Mouse (Mus musculus) heart, adult 2 months (tissue): ENCODE results near the gene Tiprl. TPM values are rescaled to one million over a fixed set of nuclear protein-coding genes. Genes with fewer than 3 reads are reported as not detected.

Experiments
- DNase-seq, 2 experiments: peaks; one replicate each; pipeline ENCODE4 v3.0.0; 2021
- H3K27ac ChIP-seq: fragments of 200-600 bp; 2 replicates; pipeline ENCODE4 v1.8.1; 2022
- H3K27me3 ChIP-seq: fragments of 200-500 bp; 2 replicates; pipeline ENCODE4 v1.6.1; 2012; ENCODE audit warnings: mild to moderate bottlenecking, low read length, inconsistent platforms, mixed read lengths; ENCODE audit not compliant: control insufficient read depth, insufficient read depth
- H3K36me3 ChIP-seq: fragments of 200-500 bp; 2 replicates; pipeline ENCODE4 v1.6.1; 2012; ENCODE audit warnings: low read length, inconsistent platforms; ENCODE audit not compliant: control insufficient read depth, insufficient read depth
- H3K4me1 ChIP-seq: fragments of 200-500 bp; 2 replicates; pipeline ENCODE4 v1.6.1; 2011; ENCODE audit warnings: low read length; ENCODE audit not compliant: control insufficient read depth, insufficient read depth
- H3K4me3 ChIP-seq: fragments of 200-600 bp; 2 replicates; pipeline ENCODE4 v1.8.1; 2022
- H3K79me2 ChIP-seq: fragments of 200-500 bp; replicated peaks from 2 replicates; pipeline ENCODE4 v1.6.1; 2012; ENCODE audit warnings: mild to moderate bottlenecking, inconsistent platforms, low read length, moderate library complexity, mixed read lengths; ENCODE audit not compliant: control insufficient read depth, insufficient read depth
- H3K9ac ChIP-seq: fragments of 200-500 bp; 2 replicates; pipeline ENCODE4 v1.6.1; 2012; ENCODE audit warnings: low read depth, mild to moderate bottlenecking, control low read depth, inconsistent platforms, low read length, mixed read lengths
- CTCF ChIP-seq: fragments of 200-600 bp; IDR thresholded peaks from 2 replicates; pipeline ENCODE4 v1.8.1; 2022; ENCODE audit warnings: antibody characterized with exemption, mild to moderate bottlenecking, moderate library complexity
- EP300 ChIP-seq: fragments of 200-500 bp; IDR thresholded peaks from 2 replicates; pipeline ENCODE4 v1.6.1; 2011; ENCODE audit warnings: low read depth, low read length, control low read depth; ENCODE audit not compliant: insufficient read depth
- POLR2A ChIP-seq: fragments of 200-500 bp; IDR thresholded peaks from 2 replicates; pipeline ENCODE4 v1.6.1; 2011; ENCODE audit warnings: mild to moderate bottlenecking, low read depth, low read length, control low read depth; ENCODE audit not compliant: insufficient read depth
- WGBS: fragments of 180-500 bp; shearing (Covaris S2); methylation state at CpG from one replicate; pipeline ENCODE4 v1.1.7; 2018; 5-methylcytosine and 5-hydroxymethylcytosine counted together
- intact Hi-C: fragments of 180-260 bp; cut with DNase I; formaldehyde crosslinking; loops from one replicate; pipeline ENCODE4 v1.15.1; 2025
- polyA plus RNA-seq: library from polyadenylated mRNA; depleted of rRNA; stranded (reverse); fragments of >200 nt; gene quantifications from 2 replicates; pipeline ENCODE4 v1.2.3, GENCODE M21; 2012
- total RNA-seq, 2 experiments: library from RNA; stranded (reverse); gene quantifications; 2 replicates each; pipeline ENCODE4 v1.2.3; 2021

Tiprl gene
- total and polyA plus RNA-seq, 3 experiments: 17.6 to 37.2 (median 36.1) TPM

DNA sequence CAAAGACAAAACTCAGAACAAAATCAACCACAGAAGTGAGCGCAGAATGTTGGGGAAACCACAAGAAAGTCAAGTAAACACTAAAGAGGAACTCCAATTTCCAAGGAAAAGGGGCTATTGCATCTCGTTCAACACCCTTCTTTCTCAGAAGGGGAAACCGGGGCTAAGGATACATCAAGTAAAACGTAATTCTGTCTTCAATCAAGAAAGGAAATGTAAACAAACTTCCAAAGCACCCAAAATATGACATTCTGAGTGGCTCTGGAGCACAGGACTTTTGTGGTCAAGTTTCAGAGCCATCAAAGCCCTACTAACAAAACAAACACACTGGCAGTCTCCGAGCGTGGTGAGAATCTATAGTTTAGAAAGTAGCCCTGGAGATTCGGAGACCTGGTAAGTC lies 43.4 kb downstream of the Tiprl start:
- Histone ChIP-seq H3K27me3 (no peaks in the 10 kb centered on the region), H3K27ac (peak overlapping the region; percentile 75), H3K36me3 (peaks cover 3% of the 10 kb centered on the region; the same call in 1 of the 2 replicates), H3K9ac (peak overlapping the region; percentile 87), H3K79me2 (peaks cover 2% of the 10 kb centered on the region; the same call in 1 of the 2 replicates), H3K4me1 (peaks cover 9% of the 10 kb centered on the region), H3K4me3 (peak overlapping the region; percentile 91)
- DNase-seq: no peak
- no peak for TF ChIP-seq POLR2A
- TF ChIP-seq CTCF: no peak
- TF ChIP-seq EP300: no peak
- 18% methylated on average over 7 of the region's 7 CpGs for WGBS
- intact Hi-C loops: no loop called here

DNA sequence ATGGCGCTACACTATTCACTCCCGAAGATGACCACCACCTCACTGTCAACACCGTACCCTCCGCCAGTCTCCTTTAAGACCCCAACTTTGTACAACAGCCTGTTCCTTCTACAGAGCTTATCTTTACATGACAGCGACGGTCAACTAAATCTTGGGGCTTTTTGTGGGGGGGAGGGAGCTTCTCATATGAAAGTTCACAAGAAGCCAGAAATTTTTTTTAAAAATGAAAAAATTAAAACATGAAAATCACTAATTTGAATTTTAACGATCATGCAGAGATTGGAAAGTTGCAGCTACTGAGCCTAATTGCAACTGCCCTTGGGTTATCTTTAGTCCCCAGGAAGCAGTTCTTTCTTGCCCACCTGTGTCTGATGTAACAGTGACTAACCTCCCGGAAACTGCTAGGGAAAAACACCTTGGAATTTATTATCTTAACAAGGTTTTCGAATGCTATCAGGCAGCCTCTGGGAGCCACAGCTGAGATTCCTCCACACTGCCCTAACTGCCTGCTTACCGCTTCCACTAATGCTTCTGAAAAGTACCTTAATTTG lies 44.0 kb downstream of the Tiprl start:
- TF ChIP-seq EP300 (no peak), CTCF (no peak), POLR2A (no peak)
- intact Hi-C loops: no loop called here

GRCm38 (mm10) chr1:165192102-165192501 lies 44.7 kb downstream of the Tiprl start:
- H3K9ac ChIP-seq: no peak overlapping the region
- peak overlapping the region; percentile 3; the same call in 1 of the 2 replicates for H3K4me3 ChIP-seq
- H3K27ac ChIP-seq: peak overlapping the region; percentile 63
- H3K36me3 ChIP-seq: peaks cover 3% of the 10 kb centered on the region; the same call in 1 of the 2 replicates
- peaks cover 9% of the 10 kb centered on the region for H3K4me1 ChIP-seq
- no peaks in the 10 kb centered on the region for H3K27me3 ChIP-seq
- DNase-seq: no peak
- intact Hi-C loops: no loop called here
- TF ChIP-seq POLR2A (no peak), EP300 (no peak), CTCF (no peak)
- H3K79me2 ChIP-seq: peaks cover 2% of the 10 kb centered on the region; the same call in 1 of the 2 replicates
- 49% methylated on average over 4 of the region's 4 CpGs for WGBS

More for the DNA sequence above, 44.0 kb downstream of the Tiprl start:
- Histone ChIP-seq H3K4me3 (peak overlapping the region; percentile 91; the same call in 1 of the 2 replicates), H3K27me3 (no peaks in the 10 kb centered on the region), H3K4me1 (peaks cover 9% of the 10 kb centered on the region), H3K79me2 (peaks cover 2% of the 10 kb centered on the region; the same call in 1 of the 2 replicates), H3K27ac (peak overlapping the region; percentile 75), H3K36me3 (peaks cover 3% of the 10 kb centered on the region; the same call in 1 of the 2 replicates), H3K9ac (no peak overlapping the region)
- WGBS: 45% methylated on average over 10 of the region's 10 CpGs
- no peak for DNase-seq

GRCm38 (mm10) chr1:165191611-165192010 lies 45.2 kb downstream of the Tiprl start:
- 15% methylated on average over 13 of the region's 13 CpGs for WGBS

GRCm38 (mm10) chr1:165190571-165191273 lies 46.1 kb downstream of the Tiprl start:
- intact Hi-C loops: no loop called here
- H3K4me3 ChIP-seq: no peak overlapping the region
- H3K9ac ChIP-seq: no peak overlapping the region
- no peaks in the 10 kb centered on the region for H3K27me3 ChIP-seq
- WGBS: 88% methylated on average over 10 of the region's 10 CpGs
- no peak for DNase-seq
- H3K79me2 ChIP-seq: peaks cover 2% of the 10 kb centered on the region; the same call in 1 of the 2 replicates
- H3K27ac ChIP-seq: no peak overlapping the region; the same call in 1 of the 2 replicates
- peaks cover 9% of the 10 kb centered on the region for H3K4me1 ChIP-seq
- no peak for TF ChIP-seq CTCF
- no peak for TF ChIP-seq POLR2A
- no peak for TF ChIP-seq EP300
- H3K36me3 ChIP-seq: peaks cover 3% of the 10 kb centered on the region; the same call in 1 of the 2 replicates

More at GRCm38 (mm10) chr1:165191611-165192010, 45.2 kb downstream of the Tiprl start:
- H3K9ac ChIP-seq: peak overlapping the region; percentile 51
- H3K4me1 ChIP-seq: peaks cover 9% of the 10 kb centered on the region
- peaks cover 3% of the 10 kb centered on the region; the same call in 1 of the 2 replicates for H3K36me3 ChIP-seq
- no peak for DNase-seq
- TF ChIP-seq POLR2A (no peak), EP300 (no peak), CTCF (no peak)
- H3K27ac ChIP-seq: peak overlapping the region; percentile 63
- H3K27me3 ChIP-seq: no peaks in the 10 kb centered on the region
- peaks cover 2% of the 10 kb centered on the region; the same call in 1 of the 2 replicates for H3K79me2 ChIP-seq
- intact Hi-C loops: no loop called here
- peak overlapping the region; percentile 3; the same call in 1 of the 2 replicates for H3K4me3 ChIP-seq

GRCm38 (mm10) chr1:165190068-165190467 lies 46.7 kb downstream of the Tiprl start:
- no peak for TF ChIP-seq POLR2A
- no peak for TF ChIP-seq CTCF
- no peak for TF ChIP-seq EP300
- intact Hi-C loops: no loop called here
- Histone ChIP-seq H3K36me3 (peaks cover 3% of the 10 kb centered on the region; the same call in 1 of the 2 replicates), H3K27ac (no peak overlapping the region), H3K27me3 (no peaks in the 10 kb centered on the region), H3K79me2 (peaks cover 2% of the 10 kb centered on the region; the same call in 1 of the 2 replicates), H3K4me3 (no peak overlapping the region), H3K9ac (no peak overlapping the region), H3K4me1 (peaks cover 9% of the 10 kb centered on the region)
- WGBS: 84% methylated on average over 6 of the region's 6 CpGs
- no peak for DNase-seq
